Mouse (Mus musculus): ENCODE data around the gene Rhcg.
A peak's percentile ranks its signal among the peaks of the same experiment; 100 is the strongest.

Rhcg gene

DNA sequence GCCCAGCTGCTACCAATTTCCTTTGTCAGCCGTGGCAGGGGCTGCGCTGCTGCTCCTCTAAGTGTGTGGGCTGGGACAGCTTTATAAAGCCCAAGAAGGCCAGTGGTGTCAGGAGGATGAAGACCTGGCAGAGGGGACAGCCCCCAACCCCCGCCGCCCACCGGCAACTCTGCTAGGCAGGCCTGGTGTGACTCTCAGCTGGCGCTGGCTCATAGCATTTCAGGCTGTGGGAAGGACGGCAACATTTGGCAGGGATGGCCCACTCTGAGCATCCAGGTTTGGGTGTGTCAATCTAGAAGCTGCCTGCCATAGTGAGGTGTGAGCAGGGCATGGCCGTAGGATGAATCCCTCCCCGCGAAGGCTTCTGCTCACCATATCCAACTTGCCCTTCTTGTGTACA lies 17.3 kb downstream of the Rhcg start:
- DNase-seq = no peak

DNA sequence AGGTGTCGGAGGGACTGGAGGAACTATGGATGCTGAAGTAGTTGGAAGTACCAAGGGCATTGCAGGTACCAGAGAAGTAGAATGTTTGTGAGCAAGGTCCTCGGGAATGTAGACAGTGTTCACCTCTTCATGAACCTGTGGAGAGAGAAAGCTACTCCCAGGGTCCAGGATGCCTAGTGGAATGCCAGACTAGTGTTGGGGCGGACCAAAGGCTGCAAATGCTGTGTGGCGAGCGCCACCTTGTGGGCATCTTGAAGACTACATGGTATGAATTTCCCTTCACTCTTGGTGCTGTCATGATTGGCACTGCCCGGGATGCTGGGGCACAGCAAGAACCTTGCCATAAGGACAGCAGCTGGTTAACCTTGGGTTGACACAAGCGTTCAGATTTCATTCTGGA lies 22.6 kb downstream of the Rhcg start:
- peak; percentile 83 for DNase-seq

DNA sequence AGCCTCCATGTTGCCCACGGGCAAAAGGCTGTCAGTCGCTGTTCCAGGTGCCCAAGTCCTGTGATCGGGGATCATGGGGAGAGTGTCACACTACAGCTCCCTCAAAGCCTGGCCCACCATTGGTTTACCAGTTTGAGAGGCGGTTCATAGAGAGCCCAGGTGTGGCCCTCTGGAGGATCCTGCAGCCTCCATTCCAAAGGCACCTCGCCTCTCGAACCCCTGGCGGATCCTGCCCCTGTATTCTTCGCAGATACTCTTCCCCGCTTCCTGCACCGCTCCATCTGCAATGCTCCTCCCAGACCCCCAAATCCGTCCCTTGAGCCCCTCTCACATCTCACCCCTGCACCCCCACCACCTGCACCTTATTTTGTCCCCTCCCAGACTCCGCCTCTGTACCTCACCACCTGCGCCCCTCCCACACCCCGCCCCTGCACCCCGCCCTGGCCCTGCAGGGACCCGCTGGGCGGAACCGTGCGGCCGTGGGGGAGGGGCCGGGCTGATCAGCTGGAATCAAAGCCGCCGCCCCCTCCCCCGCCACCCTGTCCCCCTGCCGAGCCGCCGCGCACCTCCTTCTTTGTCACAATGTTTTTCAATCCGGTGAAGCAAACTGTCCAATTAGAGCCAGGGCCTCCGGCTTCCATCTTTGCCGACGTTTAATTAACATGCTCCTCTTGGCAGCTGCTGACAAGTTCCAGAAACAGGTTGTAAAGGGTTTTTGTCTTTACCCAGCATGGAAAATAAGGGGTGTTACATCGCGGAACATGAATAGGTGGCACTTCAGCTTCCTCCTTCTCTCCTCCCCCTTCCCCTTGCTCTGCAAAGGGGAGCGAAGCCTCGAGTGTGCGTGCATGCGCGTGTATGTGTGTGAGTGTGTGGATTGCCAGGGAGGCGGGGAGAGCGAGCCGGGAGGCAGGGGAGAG lies 25.4 kb downstream of the Rhcg start:
- peak; percentile 81 for DNase-seq

DNA sequence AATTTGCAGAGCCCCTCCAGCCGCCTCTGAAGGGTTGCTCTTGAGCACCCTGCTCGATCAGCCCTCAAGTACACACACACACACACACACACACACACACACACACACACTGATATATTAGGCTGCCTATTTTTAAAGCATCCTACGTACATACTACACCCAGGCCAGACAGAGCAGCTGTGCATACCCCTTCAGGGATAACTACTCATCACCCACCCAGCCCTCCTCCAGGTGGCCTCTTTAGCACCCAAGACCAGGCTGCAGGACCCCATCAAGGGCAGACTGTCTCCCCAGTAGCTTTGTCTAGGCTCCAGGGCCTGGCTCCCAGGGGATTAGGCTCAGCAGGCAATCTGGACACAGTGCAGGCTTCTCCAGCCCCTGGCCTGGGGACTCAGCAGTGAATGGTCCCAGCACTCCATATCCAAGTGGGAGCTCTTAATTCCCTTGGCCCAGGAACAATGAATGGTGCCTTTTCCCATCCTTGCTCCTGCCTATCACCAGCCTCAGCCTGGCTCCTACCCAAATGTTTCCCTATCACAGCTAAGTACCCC lies 26.8 kb downstream of the Rhcg start:
- DNase-seq = no peak

DNA sequence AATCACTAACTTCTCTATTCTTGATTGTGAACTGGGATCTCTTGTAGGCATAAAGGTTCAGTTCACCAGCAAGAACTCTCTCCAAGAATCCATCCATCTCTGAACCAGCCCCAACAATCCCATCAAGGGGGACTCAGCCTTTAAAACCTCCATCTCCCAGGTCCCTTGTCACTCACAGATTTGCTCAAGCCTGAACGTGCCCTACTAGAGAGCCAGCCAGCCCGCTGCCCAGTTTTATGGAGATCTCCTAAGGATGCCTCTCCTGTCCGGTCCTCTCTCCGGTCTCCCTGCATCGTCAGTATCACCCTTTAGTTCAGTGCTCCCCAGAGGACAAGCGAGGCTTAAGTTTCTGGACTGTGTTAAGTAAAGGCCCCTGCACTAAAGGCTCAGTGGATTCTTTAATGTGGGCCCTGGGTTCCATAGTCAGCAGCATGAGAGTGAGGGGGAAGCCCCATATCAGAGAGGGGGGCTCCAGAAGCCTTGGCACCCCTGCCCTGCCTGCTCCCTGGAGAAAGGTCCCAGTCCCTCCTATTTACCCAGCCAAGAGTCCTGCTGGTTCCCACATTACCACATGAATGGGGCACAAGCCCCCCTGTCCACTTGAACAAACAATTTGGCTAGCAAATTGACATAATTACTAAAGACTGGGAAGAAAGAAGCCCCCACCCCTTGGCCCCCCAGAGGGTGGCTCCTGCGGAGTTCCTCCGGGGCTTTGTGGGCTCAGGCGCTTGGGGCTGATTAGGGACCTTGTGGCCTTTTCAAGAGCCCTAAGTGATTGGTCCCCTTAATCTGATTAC lies 27.5 kb downstream of the Rhcg start:
- no peak for DNase-seq

DNA sequence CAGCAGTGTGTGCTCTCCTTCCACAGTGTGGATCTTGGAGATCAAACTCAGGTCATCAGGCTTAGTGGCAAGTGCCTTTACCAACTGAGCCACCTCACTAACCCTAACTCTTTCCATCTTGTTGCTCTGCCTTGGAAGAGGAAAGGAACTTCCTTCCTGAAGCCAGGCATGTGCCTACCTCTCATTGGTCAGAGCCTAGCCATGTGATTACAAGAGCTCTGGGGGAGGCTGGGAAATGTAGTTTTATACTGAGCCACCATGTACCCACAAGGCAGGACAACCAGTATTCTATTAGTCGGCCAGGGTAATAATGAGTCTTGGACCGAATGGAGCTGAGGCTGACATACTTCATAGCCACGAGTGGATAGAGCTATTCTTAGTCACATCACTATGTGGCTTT lies 29.2 kb downstream of the Rhcg start:
- DNase-seq = no peak

DNA sequence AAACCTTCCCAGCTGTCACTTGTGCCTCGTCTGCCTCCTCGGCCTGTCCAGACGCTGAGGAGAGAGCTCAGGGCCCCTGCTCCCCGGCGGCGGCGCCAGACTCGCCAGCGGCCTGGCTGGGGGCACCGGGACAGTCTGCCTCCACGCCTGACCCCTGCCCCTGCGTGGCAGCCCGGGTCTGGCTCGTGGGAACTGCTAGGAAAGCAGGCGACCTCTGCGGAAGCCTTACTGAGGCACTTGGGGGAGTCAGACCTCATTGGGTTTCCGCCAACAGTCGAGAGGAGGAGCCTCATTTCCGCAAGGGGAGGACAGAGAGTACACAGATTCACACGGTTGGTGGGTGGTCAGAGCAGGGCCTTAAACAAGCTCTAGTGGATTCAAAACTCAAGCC lies 38.6 kb downstream of the Rhcg start:
- no peak for DNase-seq

DNA sequence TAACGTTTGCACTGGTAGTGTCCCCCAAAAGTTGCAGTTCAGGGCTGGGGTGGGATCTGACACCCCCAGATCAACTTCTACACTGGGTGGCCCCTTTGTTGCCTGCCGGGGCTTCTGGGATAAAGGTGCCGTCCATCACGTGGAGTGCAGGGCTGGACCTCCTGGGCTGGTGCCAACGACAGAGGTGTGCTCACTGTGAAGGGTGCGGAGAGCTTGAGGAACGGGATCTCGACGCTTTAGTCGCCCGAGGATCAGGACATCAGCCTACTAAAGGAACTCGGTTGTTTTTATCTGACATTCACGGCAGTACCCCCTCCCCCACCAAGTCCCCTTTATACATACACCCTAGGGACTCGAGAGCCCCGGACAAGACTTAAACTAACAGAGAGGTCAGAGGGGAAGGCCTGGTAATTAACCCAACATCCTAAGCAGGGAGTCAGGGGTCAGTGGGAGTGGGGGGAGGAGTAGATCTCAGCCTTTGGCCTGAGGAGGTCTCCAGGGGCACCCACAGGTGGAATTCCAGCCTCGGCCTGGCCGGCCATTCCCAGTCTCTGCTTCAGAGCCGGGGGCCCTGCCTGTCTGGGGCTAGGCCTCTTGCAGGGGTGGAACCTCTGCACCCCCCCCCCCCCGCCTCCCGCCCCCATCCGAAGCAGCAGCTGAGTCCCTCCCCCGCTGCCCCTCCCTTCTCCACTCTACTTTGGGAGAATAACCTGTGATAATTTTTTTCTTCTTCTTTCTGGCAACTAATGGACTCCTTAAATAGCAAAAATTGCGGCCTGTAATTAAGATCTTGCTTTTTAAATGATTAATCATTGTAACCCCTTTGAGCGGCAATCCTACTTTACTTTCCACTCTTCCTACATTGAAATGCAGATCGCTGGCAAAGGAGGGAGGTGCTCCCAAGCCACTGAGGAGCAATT lies 39.3 kb downstream of the Rhcg start:
- no peak for DNase-seq

DNA sequence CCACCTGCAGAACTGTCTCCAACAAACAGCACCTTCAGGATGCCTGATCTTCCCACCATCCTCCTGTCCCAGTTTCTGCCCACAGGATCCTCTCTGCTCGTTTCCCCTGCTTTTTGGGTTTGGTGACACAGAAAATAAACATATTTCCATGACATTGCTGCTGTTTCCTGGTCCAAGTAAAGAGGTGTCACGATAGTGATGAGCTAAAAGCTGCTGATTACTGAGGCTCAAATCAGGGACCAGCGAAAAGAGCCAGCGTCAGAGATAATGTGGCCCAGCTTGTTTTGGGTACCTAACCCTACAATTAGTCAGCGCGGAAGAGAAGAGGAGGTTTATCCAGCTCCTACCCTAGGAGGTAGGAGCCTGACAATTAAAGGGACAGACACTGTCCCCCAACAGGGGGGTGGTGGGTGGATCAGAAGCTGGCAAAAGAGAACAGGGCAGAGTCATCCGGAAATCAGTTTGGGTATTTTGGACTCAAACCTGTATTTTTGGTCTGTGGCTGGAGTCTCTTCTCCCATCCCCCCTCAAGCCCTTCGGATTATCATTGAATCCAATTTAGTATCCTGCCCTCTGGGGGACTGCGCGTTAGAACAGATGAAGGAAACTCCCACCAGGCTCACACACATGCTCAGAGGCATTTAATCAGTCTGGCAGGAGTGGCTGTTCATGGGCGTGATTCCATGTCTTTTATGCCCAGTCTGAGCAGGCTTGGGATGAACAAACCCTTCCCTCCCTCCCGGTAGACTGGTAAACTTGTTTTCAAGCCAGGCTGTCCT lies 40.2 kb downstream of the Rhcg start:
- peak; percentile 38 for DNase-seq

DNA sequence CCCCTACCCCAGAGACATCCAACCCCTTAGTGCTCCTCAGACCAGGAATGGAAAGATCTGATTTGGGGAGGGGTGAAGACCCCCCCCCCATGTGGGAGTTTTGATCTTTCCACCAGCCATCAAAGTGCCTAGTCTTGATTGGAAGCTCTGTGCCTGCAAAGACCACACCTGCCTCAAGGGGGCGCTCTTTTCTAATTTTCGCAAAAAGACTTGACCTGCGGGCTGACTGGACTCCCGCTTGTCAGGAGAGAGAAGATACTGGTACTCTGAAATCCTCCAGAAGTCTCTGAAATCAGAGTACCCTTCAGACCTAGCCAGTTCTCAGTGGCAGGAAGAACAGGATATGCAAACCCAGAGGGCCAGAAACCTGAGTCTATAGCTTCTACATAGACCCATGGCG lies 40.8 kb downstream of the Rhcg start:
- peak; percentile 58 for DNase-seq

DNA sequence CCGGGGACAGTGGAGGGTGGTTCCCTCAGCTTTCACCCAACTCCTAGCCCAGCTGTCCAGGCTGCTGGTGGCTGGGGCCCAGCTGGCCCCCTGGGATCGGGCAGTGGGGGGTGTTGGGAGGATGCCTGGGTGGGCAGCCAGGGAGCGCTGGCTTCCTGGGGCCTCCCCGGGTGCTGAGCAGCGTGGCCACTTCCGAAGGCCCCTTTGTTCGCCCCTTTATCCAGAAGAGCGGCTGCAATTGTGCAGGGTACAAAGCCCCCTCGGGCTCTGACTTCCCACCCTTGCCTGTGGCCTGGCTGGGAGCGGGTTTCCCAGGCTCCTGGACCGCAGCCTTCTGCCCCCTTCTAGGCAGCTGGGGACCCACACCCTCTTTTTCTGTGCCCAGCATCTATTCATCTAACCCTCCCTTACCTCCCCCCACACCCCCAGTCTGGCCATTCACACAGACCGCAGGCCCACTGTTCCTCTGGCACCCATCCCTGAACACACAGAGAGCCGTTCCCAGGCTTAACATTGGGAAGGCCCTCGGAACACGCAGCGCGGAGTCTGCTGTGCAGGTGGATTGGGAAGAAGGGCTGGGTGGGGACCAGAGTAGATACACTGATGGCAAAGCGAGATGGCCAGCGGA lies 45.2 kb downstream of the Rhcg start:
- peak; percentile 48 for DNase-seq

DNA sequence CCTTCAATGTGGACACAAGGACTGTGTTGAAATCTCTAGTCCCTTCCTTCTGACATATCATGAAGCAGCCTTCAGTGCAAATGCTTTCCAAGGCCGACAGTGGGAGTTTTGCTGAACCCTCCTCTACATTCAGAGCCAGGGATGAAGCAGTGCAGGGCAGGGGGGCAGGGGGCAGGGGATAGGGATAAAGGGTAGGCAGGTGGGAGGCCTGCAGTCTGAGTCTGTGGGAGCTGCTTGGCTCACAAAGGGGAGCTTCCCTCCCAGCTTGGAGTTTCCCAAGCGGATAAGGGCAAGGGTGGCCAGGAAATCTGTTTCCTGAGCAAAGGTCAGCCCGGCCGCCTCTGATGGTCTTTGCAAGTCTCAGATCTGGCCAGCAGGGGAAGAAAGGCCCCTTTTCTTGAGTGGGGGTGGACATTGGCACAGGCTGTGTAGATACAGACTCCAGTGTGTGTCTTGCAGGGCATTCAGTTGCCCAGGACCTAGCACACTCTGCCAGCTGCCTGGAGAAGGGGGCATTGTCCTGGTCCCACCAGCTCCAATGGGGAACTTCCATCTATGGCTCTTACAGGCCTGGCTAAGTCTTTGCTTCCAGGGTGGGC lies 48.4 kb downstream of the Rhcg start:
- peak; percentile 31 for DNase-seq

DNA sequence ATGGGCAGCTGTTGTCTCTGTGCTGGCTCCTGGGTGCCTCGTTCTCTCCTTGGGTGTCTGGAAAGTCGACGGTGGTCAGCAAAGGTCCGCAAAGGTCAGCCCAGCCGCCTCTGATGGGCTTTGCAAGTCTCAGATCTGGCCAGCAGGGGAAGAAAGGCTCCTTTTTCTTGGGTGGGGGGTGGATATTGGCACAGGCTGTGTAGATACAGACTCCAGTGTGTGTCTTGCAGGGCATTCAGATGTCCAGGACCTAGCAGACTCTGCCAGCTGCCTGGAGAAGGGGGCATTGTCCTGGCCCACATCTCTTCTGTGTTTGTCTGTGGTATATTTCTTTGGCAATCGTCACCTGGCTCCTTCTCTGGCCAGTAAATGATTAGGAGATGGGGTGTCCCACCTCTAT lies 49.2 kb downstream of the Rhcg start:
- DNase-seq = no peak

DNA sequence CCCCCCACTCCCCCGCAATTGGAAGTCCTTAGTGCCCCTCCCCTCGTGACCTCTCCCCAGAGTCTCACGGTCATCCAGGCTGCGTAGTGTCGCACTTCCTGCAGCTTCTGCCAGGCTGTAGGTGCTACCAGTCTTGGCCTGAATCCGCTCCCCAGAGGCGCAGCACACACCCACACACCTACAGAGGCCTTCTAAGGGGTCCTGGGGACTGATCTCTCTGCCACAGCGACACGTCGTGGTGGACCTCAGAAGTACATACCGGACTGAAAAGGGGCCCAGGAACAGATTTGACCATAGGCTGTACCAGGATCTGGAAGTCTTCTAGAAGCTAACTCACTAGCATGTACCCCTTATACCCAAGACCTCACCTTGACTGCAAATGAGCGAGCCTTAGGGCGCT lies 53.8 kb downstream of the Rhcg start:
- DNase-seq = no peak

DNA sequence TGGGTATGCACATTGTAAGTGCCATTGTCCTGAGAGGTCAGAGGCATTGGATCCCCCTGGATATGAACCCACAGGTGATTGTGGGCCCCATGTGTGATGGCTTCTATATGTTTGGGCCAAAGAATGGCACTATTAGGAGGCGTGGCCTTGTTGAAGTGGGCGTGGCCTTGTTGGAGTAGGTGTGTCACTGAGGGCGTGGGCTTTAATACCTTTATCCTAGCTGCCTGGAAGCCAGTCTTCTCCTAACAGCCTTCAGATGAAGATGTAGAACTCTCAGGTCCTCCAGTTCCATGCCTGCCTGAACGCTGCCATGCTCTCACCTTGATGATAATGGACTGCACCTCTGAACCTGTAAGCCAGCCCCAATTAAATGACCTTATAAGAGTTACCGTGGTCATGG lies 55.1 kb downstream of the Rhcg start:
- DNase-seq = no peak

DNA sequence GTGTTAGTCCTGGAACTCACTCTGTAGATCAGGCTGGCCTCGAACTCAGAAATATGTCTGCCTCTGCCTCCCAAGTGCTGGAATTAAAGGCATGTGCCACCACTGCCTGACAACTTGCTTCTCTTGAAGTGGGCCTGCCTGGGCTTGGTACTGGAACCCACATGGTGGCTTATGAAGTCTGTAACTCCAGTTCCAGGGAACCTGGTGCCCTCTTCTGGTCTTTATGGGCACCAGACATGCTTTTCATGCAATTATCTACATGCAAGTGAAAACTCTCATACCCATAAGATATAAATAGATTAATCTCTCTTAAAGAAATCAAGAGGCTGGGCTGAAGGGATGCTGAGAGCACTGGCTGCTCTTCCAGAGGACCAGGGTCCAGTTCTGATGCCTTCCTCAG lies 58.8 kb downstream of the Rhcg start:
- DNase-seq = no peak

DNA sequence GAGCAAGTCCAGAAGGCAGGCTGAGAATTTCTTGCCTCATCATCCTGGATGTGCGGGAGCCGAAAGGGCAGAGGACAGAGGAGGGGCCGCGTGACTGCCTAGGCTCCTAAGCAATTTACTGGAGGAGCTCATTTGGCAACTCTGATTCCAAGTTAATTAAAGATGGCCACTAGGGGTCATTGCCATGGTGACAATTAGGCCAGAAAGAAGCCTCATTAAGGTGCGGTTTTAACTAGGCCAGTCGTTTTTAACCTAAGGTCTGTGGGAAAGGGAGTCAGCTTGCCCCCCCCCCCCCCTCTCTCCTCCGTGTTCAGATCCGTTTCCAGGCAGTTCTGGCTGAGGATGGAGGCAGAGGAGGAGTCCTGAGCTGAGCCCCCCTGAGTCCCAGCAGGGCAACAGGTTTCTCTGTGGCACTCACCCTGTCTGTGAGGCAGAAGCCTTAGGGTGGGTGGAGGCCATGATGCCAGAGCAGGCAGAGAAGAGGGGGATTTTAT lies 59.7 kb downstream of the Rhcg start:
- no peak for DNase-seq

DNA sequence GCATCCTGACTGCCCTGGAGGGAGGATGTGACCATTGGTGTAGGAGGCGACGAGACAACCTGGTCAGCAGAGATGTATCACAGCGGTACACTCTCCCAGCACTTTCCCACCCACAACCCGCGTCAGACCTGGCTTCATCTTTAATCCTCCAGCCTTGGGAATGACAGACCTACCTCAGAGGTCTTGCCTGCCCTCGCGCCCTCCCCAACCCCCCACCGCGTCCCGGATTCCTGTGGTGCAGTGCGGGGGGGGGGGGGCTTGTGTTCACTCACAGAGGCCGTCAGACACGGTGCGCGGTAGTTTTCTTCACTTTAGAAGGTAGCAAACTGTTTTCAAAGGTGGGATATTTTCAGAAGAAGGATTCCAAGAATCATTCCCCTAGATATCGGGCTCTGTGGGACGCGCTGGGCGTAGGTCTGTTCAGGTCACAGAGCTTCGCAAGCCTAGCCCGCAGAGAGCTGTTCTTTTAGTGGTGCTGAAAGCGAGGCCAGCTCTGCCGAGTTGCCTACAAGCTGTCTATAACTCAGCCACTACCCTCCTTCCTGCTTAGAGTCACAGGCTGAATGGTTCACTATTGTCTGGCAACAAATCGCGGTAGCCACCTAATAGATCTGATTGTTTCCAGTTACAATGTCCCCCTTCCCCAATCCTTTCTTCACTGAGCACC lies 62.0 kb downstream of the Rhcg start:
- no peak for DNase-seq

DNA sequence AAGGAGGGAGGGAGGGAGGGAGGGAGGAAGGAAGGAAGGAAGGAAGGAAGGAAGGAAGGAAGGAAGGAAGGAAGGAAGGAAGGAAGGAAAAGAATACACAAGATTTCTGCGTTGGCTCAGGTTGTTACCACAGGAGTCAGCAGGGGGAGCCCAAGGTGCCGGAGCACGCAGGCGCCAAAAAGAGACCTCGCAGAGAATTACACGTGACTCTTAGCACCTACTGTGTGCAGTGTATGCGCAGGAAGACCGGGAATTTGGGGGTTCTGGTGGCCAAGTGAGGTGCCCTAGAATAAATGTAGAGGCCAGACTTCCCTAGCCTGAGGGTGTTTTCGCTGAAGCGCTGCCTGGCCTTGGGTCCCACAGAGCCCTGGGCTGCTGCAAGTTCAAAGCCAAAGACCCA lies 64.8 kb downstream of the Rhcg start:
- DNase-seq = peak; percentile 54

DNA sequence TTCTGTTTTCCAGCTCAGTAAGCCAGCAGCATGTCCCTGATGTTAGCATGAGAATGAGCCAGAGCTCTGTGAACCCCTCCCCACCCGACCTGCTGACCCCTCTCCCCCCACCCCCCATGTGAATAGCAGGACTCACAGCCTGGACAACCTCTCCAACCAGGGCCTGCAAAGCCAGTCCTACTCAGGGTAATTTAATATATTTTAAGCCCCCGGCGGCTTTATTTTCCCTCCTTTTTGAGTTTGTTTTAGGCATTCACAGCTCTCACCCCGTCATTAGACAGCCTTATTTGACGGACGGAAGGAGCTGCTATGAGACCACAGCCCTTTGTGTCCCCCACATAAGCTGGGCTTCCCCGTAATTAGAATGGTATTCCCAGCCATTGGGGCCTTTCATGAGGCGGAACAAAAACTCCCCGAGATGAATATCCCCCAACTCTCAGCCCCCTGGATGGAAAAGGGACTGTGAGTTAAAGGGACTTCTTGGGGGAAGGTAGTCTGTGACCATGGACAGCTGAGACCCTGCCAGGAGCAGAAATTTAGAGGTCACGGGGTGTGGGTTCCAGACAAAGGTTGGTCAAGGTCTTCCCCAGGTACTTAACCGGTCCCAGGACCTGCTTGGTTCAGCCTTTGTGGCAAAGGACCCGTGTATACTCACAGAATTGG lies 68.4 kb downstream of the Rhcg start:
- DNase-seq = no peak

Measured in right cerebral cortex, adult 18-20 months (tissue).